Mouse (Mus musculus): Measurements from ENCODE around the gene Stard8. TPM values are rescaled to one million over a fixed set of nuclear protein-coding genes. Genes with fewer than 3 reads are reported as not detected.

Gene Stard8
- polyA plus RNA-seq, 1 experiment, result 7.8 TPM

GRCm38 (mm10) chrX:99046360-99047055, 43.5 kb downstream of the Stard8 start:
- DNase-seq (ENCODE audit: low read depth), result no peak
- no peak for TF ChIP-seq CTCF (IDR thresholded peaks at IDR 0.05; ENCODE audit: borderline replicate concordance, extremely low read depth, insufficient read depth, insufficient read length)
- no peak for TF ChIP-seq POLR2A (IDR thresholded peaks at IDR 0.05; ENCODE audit: borderline replicate concordance, extremely low read depth, insufficient read depth, insufficient read length, poor library complexity, severe bottlenecking)

- DNase-seq (ENCODE audit: low read depth), result no peak
- TF ChIP-seq CTCF (IDR thresholded peaks at IDR 0.05; ENCODE audit: borderline replicate concordance, extremely low read depth, insufficient read depth, insufficient read length), result 0 out of 2 replicates have a peak, but pooled peaks have one; percentile 1
- TF ChIP-seq POLR2A (IDR thresholded peaks at IDR 0.05; ENCODE audit: borderline replicate concordance, extremely low read depth, insufficient read depth, insufficient read length, poor library complexity, severe bottlenecking), result no peak
Measured at GRCm38 (mm10) chrX:99048111-99048510, 45.1 kb downstream of the Stard8 start.

- TF ChIP-seq POLR2A (IDR thresholded peaks at IDR 0.05; ENCODE audit: borderline replicate concordance, extremely low read depth, insufficient read depth, insufficient read length, poor library complexity, severe bottlenecking) (no peak), CTCF (IDR thresholded peaks at IDR 0.05; ENCODE audit: borderline replicate concordance, extremely low read depth, insufficient read depth, insufficient read length) (no peak)
- no peak for DNase-seq (ENCODE audit: low read depth)
Measured at GRCm38 (mm10) chrX:99049247-99049646, 46.2 kb downstream of the Stard8 start.

- no peak for DNase-seq (ENCODE audit: low read depth)
- no peak for TF ChIP-seq CTCF (IDR thresholded peaks at IDR 0.05; ENCODE audit: borderline replicate concordance, extremely low read depth, insufficient read depth, insufficient read length)
- no peak for TF ChIP-seq POLR2A (IDR thresholded peaks at IDR 0.05; ENCODE audit: borderline replicate concordance, extremely low read depth, insufficient read depth, insufficient read length, poor library complexity, severe bottlenecking)
Measured at GRCm38 (mm10) chrX:99050736-99051481, 47.9 kb downstream of the Stard8 start.

GRCm38 (mm10) chrX:99052255-99052654, 49.2 kb downstream of the Stard8 start:
- DNase-seq (ENCODE audit: low read depth), result no peak
- TF ChIP-seq CTCF (IDR thresholded peaks at IDR 0.05; ENCODE audit: borderline replicate concordance, extremely low read depth, insufficient read depth, insufficient read length), result no peak
- TF ChIP-seq POLR2A (IDR thresholded peaks at IDR 0.05; ENCODE audit: borderline replicate concordance, extremely low read depth, insufficient read depth, insufficient read length, poor library complexity, severe bottlenecking), result no peak

- DNase-seq (ENCODE audit: low read depth), result no peak
Measured at GRCm38 (mm10) chrX:99054512-99054911, 51.5 kb downstream of the Stard8 start.

GRCm38 (mm10) chrX:99057772-99058440, 54.9 kb downstream of the Stard8 start:
- DNase-seq (ENCODE audit: low read depth), result no peak
- TF ChIP-seq CTCF (IDR thresholded peaks at IDR 0.05; ENCODE audit: borderline replicate concordance, extremely low read depth, insufficient read depth, insufficient read length) (no peak), POLR2A (IDR thresholded peaks at IDR 0.05; ENCODE audit: borderline replicate concordance, extremely low read depth, insufficient read depth, insufficient read length, poor library complexity, severe bottlenecking) (no peak)

More at GRCm38 (mm10) chrX:99054512-99054911, 51.5 kb downstream of the Stard8 start:
- no peak for TF ChIP-seq POLR2A (IDR thresholded peaks at IDR 0.05; ENCODE audit: borderline replicate concordance, extremely low read depth, insufficient read depth, insufficient read length, poor library complexity, severe bottlenecking)
- no peak for TF ChIP-seq CTCF (IDR thresholded peaks at IDR 0.05; ENCODE audit: borderline replicate concordance, extremely low read depth, insufficient read depth, insufficient read length)

- peak; percentile 13 for DNase-seq (ENCODE audit: low read depth)
- TF ChIP-seq CTCF (IDR thresholded peaks at IDR 0.05; ENCODE audit: borderline replicate concordance, extremely low read depth, insufficient read depth, insufficient read length) (peak; percentile 22; the same call in 1 of the 2 replicates), POLR2A (IDR thresholded peaks at IDR 0.05; ENCODE audit: borderline replicate concordance, extremely low read depth, insufficient read depth, insufficient read length, poor library complexity, severe bottlenecking) (no peak)
Measured at GRCm38 (mm10) chrX:99059119-99059518, 56.1 kb downstream of the Stard8 start.

- no peak for DNase-seq (ENCODE audit: low read depth)
- TF ChIP-seq CTCF (IDR thresholded peaks at IDR 0.05; ENCODE audit: borderline replicate concordance, extremely low read depth, insufficient read depth, insufficient read length) (no peak), POLR2A (IDR thresholded peaks at IDR 0.05; ENCODE audit: borderline replicate concordance, extremely low read depth, insufficient read depth, insufficient read length, poor library complexity, severe bottlenecking) (no peak)
Measured at GRCm38 (mm10) chrX:99065582-99065981, 62.5 kb downstream of the Stard8 start.

GRCm38 (mm10) chrX:99066550-99066949, 63.5 kb downstream of the Stard8 start:
- no peak for DNase-seq (ENCODE audit: low read depth)
- no peak for TF ChIP-seq CTCF (IDR thresholded peaks at IDR 0.05; ENCODE audit: borderline replicate concordance, extremely low read depth, insufficient read depth, insufficient read length)

GRCm38 (mm10) chrX:99067232-99067631, 64.2 kb downstream of the Stard8 start:
- no peak for DNase-seq (ENCODE audit: low read depth)
- TF ChIP-seq CTCF (IDR thresholded peaks at IDR 0.05; ENCODE audit: borderline replicate concordance, extremely low read depth, insufficient read depth, insufficient read length), result no peak
- no peak for TF ChIP-seq POLR2A (IDR thresholded peaks at IDR 0.05; ENCODE audit: borderline replicate concordance, extremely low read depth, insufficient read depth, insufficient read length, poor library complexity, severe bottlenecking)
